Mouse (Mus musculus) gastrocnemius, postnatal 36 days (tissue): ENCODE measurements around the gene Syne2. TPM values are rescaled to one million over a fixed set of nuclear protein-coding genes. Genes with fewer than 3 reads are reported as not detected.
"Not testable (repeated sequence)": the region's sequence is repeated elsewhere in the genome, so short reads cannot be mapped to it uniquely, and the experiment has no call there.

ENCODE experiments used
- DNase-seq, 2 experiments: peaks; one replicate each; pipeline ENCODE4 v3.0.0; 2022
- intact Hi-C: fragments of 180-260 bp; cut with DNase I; formaldehyde crosslinking; loops from one replicate; pipeline ENCODE4 v1.15.1; 2025
- long read RNA-seq, 2 experiments: library from polyadenylated mRNA; stranded (forward); transcript quantifications; one replicate each; pipeline ENCODE4 v2.0.0; 2021
- total RNA-seq, 2 experiments: library from RNA; stranded (reverse); gene quantifications; 2 replicates each; pipeline ENCODE4 v1.2.3; 2021

Gene Syne2
- total RNA-seq, result 10 to 100 TPM; 14.3 to 15.5 TPM
- long read RNA-seq, experiment 1, partial matches to known transcripts, result 6 of 18 reads
- long read RNA-seq, experiment 1, other reads (novel, unspliced or antisense), result 12 of 18 reads
- long read RNA-seq, experiment 2, partial matches to known transcripts, result 13 of 35 reads
- long read RNA-seq, experiment 2, other reads (novel, unspliced or antisense), result 22 of 35 reads

GRCm38 (mm10) chr12:75817959-75818452, at the start of gene Syne2:
TSS of gene Syne2 (plus strand) at chr12:75818134.
- DNase-seq, result peak; percentile 61 to 77
- intact Hi-C loops, result loop anchor here (5.0 kb wide), 1 partner anchor 34 kb away; no protein-coding TSS in a partner anchor

- DNase-seq, result no peak
- intact Hi-C loops, result loop anchor here (5.0 kb wide), 1 partner anchor 304 kb away; no protein-coding TSS in a partner anchor
These were observed 46.5 kb upstream of the Syne2 start for GRCm38 (mm10) chr12:75771410-75771809.

GRCm38 (mm10) chr12:75772424-75773034, 45.4 kb upstream of the Syne2 start:
- intact Hi-C loops, result loop anchor here (5.0 kb wide), 1 partner anchor 305 kb away; no protein-coding TSS in a partner anchor
- DNase-seq, result peak; percentile 40

- intact Hi-C loops, result loop anchor here (5.0 to 10.0 kb wide), 2 partner anchors 421 to 553 kb away; no protein-coding TSS in a partner anchor
- DNase-seq, result no peak
These were observed 36.5 kb upstream of the Syne2 start for GRCm38 (mm10) chr12:75781445-75781844.

- intact Hi-C loops, result loop anchor here (5.0 to 10.0 kb wide), 2 partner anchors 420 to 553 kb away; no protein-coding TSS in a partner anchor
- no peak for DNase-seq
These were observed 35.9 kb upstream of the Syne2 start for GRCm38 (mm10) chr12:75781995-75782394.

- intact Hi-C loops, result loop anchor here (5.0 to 10.0 kb wide), 2 partner anchors 418 to 550 kb away; no protein-coding TSS in a partner anchor
These were observed 33.6 kb upstream of the Syne2 start for GRCm38 (mm10) chr12:75784271-75784751.

GRCm38 (mm10) chr12:75786681-75787080, 31.3 kb upstream of the Syne2 start:
- intact Hi-C loops, result loop anchor here (5.0 to 10.0 kb wide), 2 partner anchors 401 to 548 kb away; no protein-coding TSS in a partner anchor
- DNase-seq, result not testable (repeated sequence)

More at GRCm38 (mm10) chr12:75784271-75784751, 33.6 kb upstream of the Syne2 start:
- no peak for DNase-seq

- intact Hi-C loops, result loop anchor here (5.0 to 10.0 kb wide), 2 partner anchors 398 to 545 kb away; no protein-coding TSS in a partner anchor
- no peak for DNase-seq
These were observed 28.5 kb upstream of the Syne2 start for GRCm38 (mm10) chr12:75789451-75789850.

- no peak for DNase-seq
- intact Hi-C loops, result loop anchor here (5.0 kb wide), 1 partner anchor 98 kb away; no protein-coding TSS in a partner anchor
These were observed 23.4 kb upstream of the Syne2 start for GRCm38 (mm10) chr12:75794527-75794926.

GRCm38 (mm10) chr12:75796510-75796909, 21.4 kb upstream of the Syne2 start:
- intact Hi-C loops, result loop anchor here (5.0 kb wide), 1 partner anchor 156 kb away; no protein-coding TSS in a partner anchor
- no peak for DNase-seq

- intact Hi-C loops, result no loop called here
These were observed 11.7 kb upstream of the Syne2 start for GRCm38 (mm10) chr12:75806281-75806680.

GRCm38 (mm10) chr12:75813766-75814165, 4.2 kb upstream of the Syne2 start:
- no peak for DNase-seq
- intact Hi-C loops, result no loop called here

More at GRCm38 (mm10) chr12:75806281-75806680, 11.7 kb upstream of the Syne2 start:
- no peak for DNase-seq

GRCm38 (mm10) chr12:75814551-75814950, 3.4 kb upstream of the Syne2 start:
- no peak for DNase-seq
- intact Hi-C loops, result no loop called here

- intact Hi-C loops, result loop anchor here (5.0 kb wide), 1 partner anchor 35 kb away; no protein-coding TSS in a partner anchor
- no peak for DNase-seq
These were observed 715 bp upstream of the Syne2 start for GRCm38 (mm10) chr12:75816981-75817856.

- DNase-seq, result peak; percentile 45 to 61
- intact Hi-C loops, result loop anchor here (5.0 kb wide), 1 partner anchor 34 kb away; no protein-coding TSS in a partner anchor
These were observed 810 bp downstream of the Syne2 start for GRCm38 (mm10) chr12:75818453-75819434.

GRCm38 (mm10) chr12:75819481-75819880, 1.5 kb downstream of the Syne2 start:
- no peak for DNase-seq
- intact Hi-C loops, result loop anchor here (5.0 kb wide), 1 partner anchor 33 kb away; no protein-coding TSS in a partner anchor

- intact Hi-C loops, result no loop called here
- DNase-seq, result no peak
These were observed 2.3 kb downstream of the Syne2 start for GRCm38 (mm10) chr12:75820216-75820615.

GRCm38 (mm10) chr12:75822122-75822521, 4.2 kb downstream of the Syne2 start:
- no peak for DNase-seq
- intact Hi-C loops, result no loop called here

- DNase-seq, result no peak
These were observed 5.5 kb downstream of the Syne2 start for GRCm38 (mm10) chr12:75823475-75823874.

More at GRCm38 (mm10) chr12:75823475-75823874, 5.5 kb downstream of the Syne2 start:
- intact Hi-C loops, result no loop called here
